Comparison of ENCODE assay signal across 26 mouse cellular contexts in genomic region chr14:118823313-118823712, GRCm38 (mm10). TPM values are rescaled to one million over a fixed set of nuclear protein-coding genes. Genes with fewer than 3 reads are reported as not detected.
DNase-seq lines count a peak whose midpoint lies in the region; ATAC-seq lines count a peak whose summit lies in the region.
"Had no signal": no experiment of that assay in that cellular context is flagged by ENCODE, and none has a peak within 500 bp of the region (broad histone marks: within the 10 kb centered on the region; RNA-seq: fewer than 3 reads in every experiment).

No protein-coding gene starts in this region.

- DNase-seq in A20 (ENCODE audit: low read depth, low spot score), result peak; percentile 16
- peak; percentile 47 for DNase-seq in induced T-regulatory cell, adult 2 months (ENCODE audit: low read depth)
- peak; percentile 72 for DNase-seq in naive thymus-derived CD4-positive, alpha-beta T cell, adult 2 months (ENCODE audit: low read depth)
- no peak for DNase-seq in cerebellum, postnatal 4 days (ENCODE audit: low spot score in 2 of 2)
- DNase-seq in adrenal gland, postnatal 25 days, result no peak
- DNase-seq: adrenal gland, adult 2 months; cerebellum, adult 8-10 months; cerebellum, postnatal 25 days; gastrocnemius, postnatal 36 days; heart, adult 18-20 months; heart, postnatal 36 days; kidney, adult 2 months; kidney, postnatal 36 days; left cerebral cortex, postnatal 4 days; liver, embryonic 13.5 days; lung, postnatal 4 days; right cerebral cortex, postnatal 4 days; thymus, postnatal 36 days had no signal

- peak; percentile 81 for ATAC-seq in CD4-positive, CD25-positive, alpha-beta regulatory T cell, adult 4 months
- no peak for ATAC-seq in megakaryocyte-erythroid progenitor cell, adult 5-6 weeks (replicated peaks; ENCODE audit: low FRiP score, low TSS enrichment, poor library complexity, severe bottlenecking)
- ATAC-seq: forebrain, embryonic 14.5 days; hindbrain, postnatal 0 days; midbrain, embryonic 15.5 days; Patski had no signal

RNA-seq across cellular contexts. Expression of gene Cldn10, which starts 35.6 kb away (rescaled TPM):
- polyA plus RNA-seq in CD4-positive, CD25-positive, alpha-beta regulatory T cell, adult 4 months (2017; shearing (Covaris generic)), result 1 to 10 TPM; 2.6 to 2.7 TPM
- total RNA-seq in megakaryocyte-erythroid progenitor cell, adult 5-6 weeks (2014; fragmentation: Nextera tagmentation), result 1.1 and 1.6 TPM in 2 replicates
- total RNA-seq in megakaryocyte-erythroid progenitor cell, adult 5-6 weeks (2017), result 0.46 and 4.5 TPM in 2 replicates
- total RNA-seq in adrenal gland, postnatal 25 days (2021), result 0.15 TPM in 1 of 2 replicates, not detected in the other
- total RNA-seq: gastrocnemius, adult 18-20 months; gastrocnemius, postnatal 36 days; MEL had no signal
- polyA plus RNA-seq: Patski had no signal

Comparison
In these comparisons a context has a peak if more than half of its experiments do, and no peak if none do; other contexts are left out.
1. DNase-seq: peak in A20 (single experiment), induced T-regulatory cell, adult 2 months (single experiment) and naive thymus-derived CD4-positive, alpha-beta T cell, adult 2 months (single experiment); none in cerebellum, postnatal 4 days (0 of 2) and adrenal gland, postnatal 25 days (single experiment).